Mouse (Mus musculus): ENCODE results near the gene Ulk4.

DNA sequence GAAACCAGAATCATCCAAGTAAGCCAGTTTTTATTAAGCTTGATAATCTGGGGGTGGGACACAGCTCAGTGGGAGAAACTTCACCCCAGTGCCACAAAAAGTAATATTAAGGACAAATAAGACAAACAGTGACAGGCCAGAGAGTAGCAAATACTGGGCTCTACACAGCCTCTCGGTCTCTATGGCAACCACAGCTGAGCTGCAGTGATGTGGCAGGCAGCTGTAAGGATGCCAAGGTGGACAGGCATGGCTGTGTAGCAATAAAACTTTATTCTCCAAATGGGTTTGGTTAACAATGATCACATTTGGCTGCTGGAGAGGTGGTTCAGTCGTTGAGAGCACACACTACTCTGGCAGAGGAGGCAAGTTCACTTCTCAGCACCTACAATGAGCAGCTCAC is 150.0 kb downstream of the Ulk4 start:
- TF ChIP-seq POLR2A (IDR thresholded peaks at IDR 0.05; ENCODE audit: control insufficient read depth, extremely low read depth, insufficient read depth, low read length, poor library complexity) (no peak), CTCF (IDR thresholded peaks at IDR 0.05; ENCODE audit: borderline replicate concordance, control insufficient read depth, extremely low read depth, insufficient read depth, low read length, poor library complexity) (no peak)

All from thymus, adult 2 months (tissue).